Mouse (Mus musculus): ENCODE results near the gene Oprm1. TPM values are rescaled to one million over a fixed set of nuclear protein-coding genes. Genes with fewer than 3 reads are reported as not detected.

The Oprm1 gene
- total RNA-seq, 2 experiments from 2014 or later = 4.2 to 7.9 TPM

DNA sequence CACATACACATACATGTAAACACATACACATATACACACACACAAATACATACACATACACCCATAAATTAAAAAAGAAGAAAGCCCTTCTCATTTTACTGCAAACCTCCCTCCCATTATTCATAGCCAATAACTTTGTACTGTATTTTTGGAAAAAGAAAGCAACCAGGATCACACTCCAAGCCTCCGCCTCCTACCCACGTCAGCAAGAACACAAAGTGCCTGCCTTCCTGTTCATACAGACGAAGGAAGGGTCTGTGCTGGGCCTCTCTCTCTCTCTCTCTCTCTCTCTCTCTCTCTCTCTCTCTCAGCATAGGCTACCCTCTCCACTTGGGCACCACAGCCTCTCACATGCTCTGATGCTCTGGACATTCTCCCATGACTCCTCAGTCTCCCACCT is 137.5 kb downstream of the Oprm1 start:
- DNase-seq = no peak

GRCm38 (mm10) chr10:6896659-6897303 is 138.5 kb downstream of the Oprm1 start:
- no peak for DNase-seq

- DNase-seq = no peak
Observed at GRCm38 (mm10) chr10:6900126-6900525, 141.8 kb downstream of the Oprm1 start.

GRCm38 (mm10) chr10:6901819-6902393 is 143.6 kb downstream of the Oprm1 start:
- no peak for DNase-seq

GRCm38 (mm10) chr10:6909763-6910162 is 151.5 kb downstream of the Oprm1 start:
- DNase-seq = no peak

- no peak for DNase-seq
Observed at GRCm38 (mm10) chr10:6915991-6916390, 157.7 kb downstream of the Oprm1 start.

DNA sequence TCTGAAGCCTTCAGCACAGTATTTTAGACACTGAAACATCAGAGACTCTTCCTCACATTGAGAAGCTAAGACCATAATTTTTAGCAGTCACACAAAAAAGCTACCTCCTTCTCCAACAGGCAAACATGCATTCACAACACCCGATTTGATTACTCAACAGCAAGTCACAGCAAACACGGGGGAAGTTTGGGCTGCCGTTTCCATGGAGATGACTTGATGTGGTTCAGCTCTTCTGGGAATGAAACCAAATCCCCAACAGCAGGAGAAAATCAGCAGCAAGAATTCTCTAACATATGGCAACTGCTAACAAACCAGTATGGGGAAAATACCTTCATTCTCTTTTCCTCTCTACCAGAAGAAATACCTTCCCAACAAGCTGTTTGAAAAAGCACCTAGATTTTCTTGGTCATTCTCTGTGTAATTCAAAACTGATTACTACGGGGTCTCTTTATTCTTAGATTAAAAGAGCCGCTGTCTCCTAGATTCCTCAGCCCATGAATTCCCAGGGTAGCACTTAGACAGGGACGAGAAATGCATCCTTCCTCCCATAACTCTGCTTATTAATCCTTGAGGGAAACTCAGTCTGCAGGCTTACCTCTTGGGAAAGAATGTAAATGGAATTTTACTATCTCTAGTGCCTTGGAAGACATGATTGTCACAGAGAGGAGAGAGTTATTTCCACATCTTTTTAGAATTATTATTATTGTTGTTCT is 158.4 kb downstream of the Oprm1 start:
- DNase-seq = peak; percentile 66 to 70

- no peak for DNase-seq
Observed at GRCm38 (mm10) chr10:6926724-6927123, 168.4 kb downstream of the Oprm1 start.

DNA sequence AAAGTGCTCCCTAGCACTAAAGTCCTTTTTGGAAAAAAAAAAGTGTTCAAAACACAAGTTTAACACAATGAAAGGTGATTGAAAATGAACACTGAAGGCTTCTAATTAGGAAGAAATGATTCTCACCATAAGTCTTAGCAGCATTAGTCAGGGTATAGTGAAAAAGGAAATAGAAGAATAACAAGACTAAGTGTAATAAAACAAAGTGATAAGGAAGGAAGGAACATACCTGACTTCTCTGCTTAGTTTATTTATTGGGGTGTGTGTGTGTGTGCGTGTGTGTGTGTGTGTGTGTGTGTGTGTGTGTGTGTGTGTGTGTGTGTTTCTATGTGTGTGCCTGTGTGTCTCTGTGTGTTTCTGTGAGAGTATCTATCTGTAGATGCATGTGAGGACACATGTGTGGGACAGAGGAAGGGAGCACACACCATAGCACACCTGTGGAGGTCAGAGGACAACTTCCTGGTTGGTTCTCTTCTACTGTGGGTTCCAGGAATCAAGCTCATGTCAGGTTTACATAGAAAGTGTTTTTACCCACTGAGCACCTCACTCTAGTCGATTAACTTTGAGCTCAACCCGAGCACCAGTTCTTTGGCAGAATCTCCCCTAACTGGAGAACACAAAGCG is 169.4 kb downstream of the Oprm1 start:
- DNase-seq = no peak

GRCm38 (mm10) chr10:6928905-6929304 is 170.6 kb downstream of the Oprm1 start:
- no peak for DNase-seq

DNA sequence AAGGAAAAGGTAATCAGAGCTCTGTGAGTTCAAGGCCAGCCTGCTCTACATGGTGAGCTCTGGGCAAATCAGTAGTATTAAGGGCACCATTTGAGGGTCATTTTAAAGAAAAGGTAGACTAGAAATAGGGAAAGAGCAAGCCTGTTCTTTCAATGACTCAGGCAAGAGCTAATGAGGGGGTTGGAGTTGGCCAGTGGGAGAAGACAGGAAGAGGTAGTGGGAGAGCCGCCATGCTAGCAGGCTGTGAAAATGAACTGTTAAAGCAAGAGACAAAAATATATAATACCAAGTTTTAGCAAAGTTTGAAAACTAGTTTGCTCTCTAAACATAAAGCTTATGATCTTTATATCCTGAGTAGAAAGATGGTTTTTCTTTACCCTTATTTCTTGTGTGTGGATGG is 172.1 kb downstream of the Oprm1 start:
- no peak for DNase-seq

DNA sequence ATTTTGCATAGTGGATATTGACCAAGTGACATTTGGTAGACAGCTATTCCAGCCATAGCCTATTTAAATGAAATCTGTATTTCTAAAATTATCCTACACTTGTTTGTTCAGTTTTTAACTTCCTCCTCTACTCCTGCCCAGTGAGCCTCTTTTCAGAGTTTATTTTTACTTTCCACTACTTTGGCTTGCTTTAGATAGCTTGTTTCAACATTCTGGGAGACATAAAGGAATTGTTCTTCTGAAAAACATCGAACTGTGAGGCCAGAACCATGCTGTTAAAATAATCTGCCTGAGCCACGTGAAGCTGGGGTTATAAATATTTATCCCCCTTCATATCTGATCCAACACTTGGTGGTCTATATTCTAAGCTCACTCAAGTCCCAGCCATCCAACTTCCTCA is 172.6 kb downstream of the Oprm1 start:
- DNase-seq = no peak

DNA sequence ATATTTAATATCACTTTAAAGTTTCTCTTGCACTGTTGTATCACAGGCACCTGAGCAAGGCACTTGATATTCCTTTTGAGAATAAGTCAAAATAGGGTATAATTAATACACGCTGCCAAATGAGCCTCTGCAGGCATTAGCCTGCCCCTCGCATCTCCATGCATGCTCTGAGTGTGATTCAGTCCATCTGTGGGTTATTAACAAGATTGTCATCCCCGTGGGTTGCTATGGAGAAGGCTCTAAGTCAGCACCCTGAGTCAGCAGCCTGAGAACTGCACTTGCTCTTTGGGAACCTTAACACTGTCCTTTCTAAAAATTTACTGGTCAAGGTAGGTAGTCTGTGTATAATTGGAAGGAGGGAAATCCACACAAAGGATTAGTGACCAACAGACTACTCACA is 176.5 kb downstream of the Oprm1 start:
- DNase-seq = peak; percentile 26 to 28

DNA sequence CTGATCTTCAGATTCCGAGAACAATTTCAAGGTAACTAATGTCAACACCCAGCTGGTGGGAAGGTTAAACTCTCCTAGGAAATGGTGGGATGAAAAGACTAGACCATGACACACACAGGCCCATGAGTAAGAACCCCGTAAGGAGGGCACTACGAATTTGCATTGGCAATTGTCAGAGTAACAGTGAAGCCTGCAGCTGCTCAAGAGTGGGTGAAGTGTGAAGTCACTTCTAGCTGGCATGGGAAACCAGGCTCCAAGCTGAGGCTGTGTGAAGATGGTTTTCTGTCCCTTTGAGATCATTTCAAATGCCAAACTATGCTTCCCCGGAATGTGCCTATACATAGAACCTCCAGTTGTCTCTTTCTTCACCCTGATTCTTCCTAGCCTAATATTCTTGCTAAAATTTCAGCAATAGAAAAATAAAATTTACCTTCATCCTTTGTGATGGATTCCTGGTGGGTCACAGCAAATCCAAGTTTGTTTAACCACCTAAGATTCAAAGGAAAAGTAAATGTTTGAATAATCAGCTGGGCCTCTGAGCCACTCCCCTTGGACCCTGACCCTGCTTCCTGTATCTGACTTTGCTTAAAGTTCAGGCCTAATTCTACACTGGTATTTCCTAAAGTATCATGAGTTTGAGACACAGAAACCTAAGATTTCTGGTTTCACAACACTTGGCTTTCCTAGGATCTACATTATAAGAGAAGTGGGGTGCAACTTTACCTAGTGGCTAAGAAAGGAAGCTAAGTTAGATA is 178.5 kb downstream of the Oprm1 start:
- DNase-seq = peak in 1 of 2 experiments; percentile 17

DNA sequence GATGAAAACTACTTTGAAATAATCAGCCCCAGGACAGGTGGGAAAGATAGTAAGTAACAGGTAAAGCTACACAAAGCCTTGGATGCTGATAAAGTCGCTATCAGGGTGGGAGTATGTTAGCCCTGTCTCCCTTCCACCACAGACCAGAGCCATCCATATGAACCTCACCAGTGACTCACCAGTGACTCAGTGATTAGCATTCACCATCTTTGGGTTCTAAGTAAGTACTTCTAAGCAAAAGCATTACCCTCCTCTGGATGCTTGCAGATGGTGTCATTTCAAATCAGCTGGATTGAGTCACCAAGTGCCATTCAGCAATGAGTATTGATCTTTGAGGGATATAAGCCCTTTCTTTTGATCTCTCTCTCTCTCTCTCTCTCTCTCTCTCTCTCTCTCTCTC is 194.8 kb downstream of the Oprm1 start:
- DNase-seq = no peak

DNA sequence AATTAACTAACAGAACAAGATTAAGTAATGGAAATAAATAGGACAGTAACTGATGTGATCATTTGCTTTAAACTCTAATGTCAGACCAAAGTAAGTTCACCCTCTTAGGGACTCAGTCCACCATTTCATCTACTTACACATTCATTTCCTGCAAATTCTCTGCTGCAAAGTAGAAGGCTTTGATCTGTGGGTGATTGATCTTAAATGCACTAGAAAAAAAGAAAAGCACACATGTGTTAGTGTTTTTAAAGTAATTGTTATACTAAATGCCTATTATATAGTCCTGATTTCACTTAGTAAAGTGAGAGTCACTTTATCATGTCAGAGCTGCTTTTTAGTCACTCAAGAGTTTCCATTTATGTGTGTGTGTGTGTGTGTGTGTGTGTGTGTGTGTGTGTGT is 196.2 kb downstream of the Oprm1 start:
- DNase-seq = no peak

DNA sequence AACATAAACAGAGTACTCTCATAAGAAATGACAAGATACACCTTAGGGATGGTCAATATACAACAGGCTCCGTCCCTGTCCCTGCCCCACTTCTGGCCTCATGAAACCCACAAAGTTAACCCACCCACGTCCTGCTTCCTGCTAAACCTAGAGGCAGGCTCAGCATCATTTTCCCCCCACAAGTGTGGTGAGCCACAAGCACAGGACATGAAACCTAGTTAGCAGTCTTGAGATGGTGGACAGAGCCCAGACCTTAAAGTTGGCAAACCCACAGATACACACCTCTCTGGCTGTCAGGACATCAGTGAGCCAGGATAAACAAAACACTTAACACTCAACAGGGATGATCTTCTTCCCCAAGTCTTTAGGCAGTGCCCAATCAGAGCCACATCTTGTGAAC is 198.1 kb downstream of the Oprm1 start:
- no peak for DNase-seq

GRCm38 (mm10) chr10:6958791-6959190 is 200.5 kb downstream of the Oprm1 start:
- no peak for DNase-seq

DNA sequence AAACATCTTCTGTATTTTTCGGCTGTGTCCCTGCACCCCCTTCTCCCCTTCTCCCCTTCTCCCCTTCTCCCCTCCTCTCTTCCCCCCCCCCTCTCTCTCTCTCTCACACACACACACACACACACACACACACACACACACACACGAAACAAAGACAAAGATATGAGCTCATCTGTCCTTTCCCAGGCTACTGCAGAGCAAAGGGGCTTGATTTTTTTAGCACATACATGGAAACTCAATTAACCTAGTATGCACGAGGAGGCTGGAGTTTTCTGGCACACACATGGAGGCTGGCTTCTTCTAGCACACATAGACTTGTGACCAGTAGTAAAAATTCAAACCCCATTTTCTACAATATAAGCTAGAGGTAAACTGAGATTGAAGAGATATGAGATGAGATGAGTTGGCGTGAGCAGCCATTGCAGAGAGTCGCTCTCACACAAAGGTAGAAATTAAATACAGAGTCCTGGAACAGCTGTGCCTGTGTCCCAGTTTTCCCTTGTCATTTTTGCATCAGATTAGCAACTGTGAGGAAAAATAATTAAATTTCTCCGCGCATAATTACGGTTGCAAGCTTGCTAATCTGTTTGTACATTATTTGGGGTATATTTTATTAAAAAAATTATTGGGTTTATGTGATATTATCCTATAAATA is 209.4 kb downstream of the Oprm1 start:
- DNase-seq = no peak

GRCm38 (mm10) chr10:6968334-6968733 is 210.0 kb downstream of the Oprm1 start:
- DNase-seq = no peak

DNA sequence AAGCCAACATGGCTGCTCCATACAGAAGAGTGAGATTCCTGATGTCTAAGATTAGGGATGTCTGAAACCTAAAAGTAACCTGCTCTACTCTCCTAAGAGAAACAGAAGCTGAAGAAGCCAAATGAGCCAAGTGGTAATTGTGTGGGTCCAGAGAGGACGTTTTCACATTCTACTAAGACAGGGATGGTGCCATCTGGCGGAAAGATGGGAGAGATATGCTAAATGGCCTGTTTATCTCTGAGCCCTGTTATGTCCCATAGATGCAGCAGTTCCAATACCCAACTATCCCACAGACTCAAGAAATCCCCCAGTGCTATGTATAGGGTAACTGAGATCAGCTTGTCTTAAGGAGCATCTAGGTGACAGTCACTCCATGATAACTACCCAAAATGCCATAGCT is 219.5 kb downstream of the Oprm1 start:
- no peak for DNase-seq

- no peak for DNase-seq
Observed at GRCm38 (mm10) chr10:6978733-6979132, 220.4 kb downstream of the Oprm1 start.
